Mouse (Mus musculus): ENCODE measurements around the gene Fam198b. TPM values are rescaled to one million over a fixed set of nuclear protein-coding genes. Genes with fewer than 3 reads are reported as not detected.
A peak's percentile ranks its signal among the peaks of the same experiment; 100 is the strongest.

The Fam198b gene
- polyA plus RNA-seq, 1 experiment: 2.5 TPM

DNA sequence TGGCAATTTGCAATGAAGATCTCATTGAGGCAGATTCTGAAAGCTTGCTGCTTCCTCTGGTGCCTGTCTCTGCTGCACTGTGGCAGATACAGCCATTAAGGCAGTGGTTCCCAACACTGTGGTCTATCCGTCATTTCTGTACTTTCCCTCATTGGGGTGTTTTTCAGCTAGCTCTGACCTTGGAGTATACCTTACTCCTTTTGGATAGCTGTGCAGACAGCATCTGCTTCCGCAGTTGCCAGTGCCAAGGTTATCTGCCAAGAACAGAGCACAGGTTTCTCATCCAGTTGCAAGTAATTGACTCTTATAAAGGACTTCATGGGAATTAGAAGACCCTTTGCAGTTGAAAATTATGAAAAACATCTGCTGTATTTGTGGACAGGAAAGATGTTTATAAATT, 85.7 kb downstream of the Fam198b start:
- TF ChIP-seq USF1 (IDR thresholded peaks at IDR 0.05; ENCODE audit: low read depth) (no peak), MYOG (IDR thresholded peaks at IDR 0.05; ENCODE audit: control insufficient read depth, extremely low read depth, insufficient read length) (no peak), MYOD1 (IDR thresholded peaks at IDR 0.05; ENCODE audit: control insufficient read depth, insufficient read length, low read depth) (no peak), CEBPB (IDR thresholded peaks at IDR 0.05; ENCODE audit: low read depth) (no peak), CTCF (IDR thresholded peaks at IDR 0.05; ENCODE audit: control insufficient read depth, insufficient read depth, insufficient read length) (no peak), MAX (IDR thresholded peaks at IDR 0.05) (no peak), FOSL1 (IDR thresholded peaks at IDR 0.05; ENCODE audit: insufficient read depth, low read length, poor library complexity, severe bottlenecking) (no peak)
- Histone ChIP-seq H3K79me2 (ENCODE audit: control insufficient read depth, insufficient read depth) (no peaks in the 10 kb centered on the region), H3K4me3 (ENCODE audit: insufficient read depth, poor library complexity, severe bottlenecking) (no peak overlapping the region), H3K27me3 (ENCODE audit: control insufficient read depth, insufficient read depth, insufficient read length) (no peaks in the 10 kb centered on the region), H3K79me3 (ENCODE audit: low read depth) (no peaks in the 10 kb centered on the region), H3ac (ENCODE audit: control insufficient read depth, insufficient read length, low read depth) (no peak overlapping the region), H3K36me3 (ENCODE audit: control insufficient read depth, insufficient read depth) (no peaks in the 10 kb centered on the region)

GRCm38 (mm10) chr3:79970498-79970897, 86.2 kb downstream of the Fam198b start:
- TF ChIP-seq CTCF (IDR thresholded peaks at IDR 0.05; ENCODE audit: control insufficient read depth, insufficient read depth, insufficient read length) (no peak), USF1 (IDR thresholded peaks at IDR 0.05; ENCODE audit: low read depth) (no peak), MAX (IDR thresholded peaks at IDR 0.05) (no peak), CEBPB (IDR thresholded peaks at IDR 0.05; ENCODE audit: low read depth) (no peak), FOSL1 (IDR thresholded peaks at IDR 0.05; ENCODE audit: insufficient read depth, low read length, poor library complexity, severe bottlenecking) (no peak), MYOG (IDR thresholded peaks at IDR 0.05; ENCODE audit: control insufficient read depth, extremely low read depth, insufficient read length) (no peak), MYOD1 (IDR thresholded peaks at IDR 0.05; ENCODE audit: control insufficient read depth, insufficient read length, low read depth) (no peak)
- no peak overlapping the region for H3ac ChIP-seq (ENCODE audit: control insufficient read depth, insufficient read length, low read depth)

DNA sequence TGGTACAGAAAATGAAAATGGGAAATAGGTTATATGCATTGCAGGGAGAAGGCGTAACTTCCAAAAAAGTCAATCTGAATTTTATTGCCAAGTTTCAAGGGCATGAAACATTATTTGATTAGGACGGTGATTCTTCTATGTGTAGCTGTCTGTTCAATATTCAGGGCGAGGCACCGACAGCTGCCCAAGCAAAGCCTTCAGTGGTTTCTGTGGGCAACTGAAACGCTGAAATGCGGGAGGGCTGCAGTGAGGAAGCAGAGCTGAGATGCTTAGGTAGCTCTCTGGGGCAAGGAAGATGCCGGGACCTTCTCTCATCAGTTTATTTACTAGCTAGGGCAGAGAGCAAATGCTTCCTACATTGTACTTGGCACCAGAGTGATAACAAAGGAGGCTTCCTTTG, 87.2 kb downstream of the Fam198b start:
- no peak for TF ChIP-seq CTCF (IDR thresholded peaks at IDR 0.05; ENCODE audit: control insufficient read depth, insufficient read depth, insufficient read length)
- no peak for TF ChIP-seq FOSL1 (IDR thresholded peaks at IDR 0.05; ENCODE audit: insufficient read depth, low read length, poor library complexity, severe bottlenecking)
- no peak for TF ChIP-seq USF1 (IDR thresholded peaks at IDR 0.05; ENCODE audit: low read depth)
- TF ChIP-seq MYOG (IDR thresholded peaks at IDR 0.05; ENCODE audit: control insufficient read depth, extremely low read depth, insufficient read length): no peak
- no peak for TF ChIP-seq MAX (IDR thresholded peaks at IDR 0.05)
- no peak for TF ChIP-seq CEBPB (IDR thresholded peaks at IDR 0.05; ENCODE audit: low read depth)
- no peak for TF ChIP-seq MYOD1 (IDR thresholded peaks at IDR 0.05; ENCODE audit: control insufficient read depth, insufficient read length, low read depth)
- no peaks in the 10 kb centered on the region for H3K36me3 ChIP-seq (ENCODE audit: control insufficient read depth, insufficient read depth)
- H3K79me2 ChIP-seq (ENCODE audit: control insufficient read depth, insufficient read depth): no peaks in the 10 kb centered on the region
- no peaks in the 10 kb centered on the region for H3K27me3 ChIP-seq (ENCODE audit: control insufficient read depth, insufficient read depth, insufficient read length)
- no peak overlapping the region for H3K4me3 ChIP-seq (ENCODE audit: insufficient read depth, poor library complexity, severe bottlenecking)
- H3K79me3 ChIP-seq (ENCODE audit: low read depth): no peaks in the 10 kb centered on the region
- no peak overlapping the region for H3ac ChIP-seq (ENCODE audit: control insufficient read depth, insufficient read length, low read depth)

More at GRCm38 (mm10) chr3:79970498-79970897, 86.2 kb downstream of the Fam198b start:
- no peaks in the 10 kb centered on the region for H3K79me2 ChIP-seq (ENCODE audit: control insufficient read depth, insufficient read depth)
- H3K79me3 ChIP-seq (ENCODE audit: low read depth): no peaks in the 10 kb centered on the region
- H3K27me3 ChIP-seq (ENCODE audit: control insufficient read depth, insufficient read depth, insufficient read length): no peaks in the 10 kb centered on the region
- H3K36me3 ChIP-seq (ENCODE audit: control insufficient read depth, insufficient read depth): no peaks in the 10 kb centered on the region
- H3K4me3 ChIP-seq (ENCODE audit: insufficient read depth, poor library complexity, severe bottlenecking): no peak overlapping the region

- H3K27me3 ChIP-seq (ENCODE audit: control insufficient read depth, insufficient read depth, insufficient read length): no peaks in the 10 kb centered on the region
- H3K36me3 ChIP-seq (ENCODE audit: control insufficient read depth, insufficient read depth): no peaks in the 10 kb centered on the region
- TF ChIP-seq USF1 (IDR thresholded peaks at IDR 0.05; ENCODE audit: low read depth) (no peak), MYOD1 (IDR thresholded peaks at IDR 0.05; ENCODE audit: control insufficient read depth, insufficient read length, low read depth) (no peak), CTCF (IDR thresholded peaks at IDR 0.05; ENCODE audit: control insufficient read depth, insufficient read depth, insufficient read length) (no peak), MAX (IDR thresholded peaks at IDR 0.05) (no peak), FOSL1 (IDR thresholded peaks at IDR 0.05; ENCODE audit: insufficient read depth, low read length, poor library complexity, severe bottlenecking) (no peak), MYOG (IDR thresholded peaks at IDR 0.05; ENCODE audit: control insufficient read depth, extremely low read depth, insufficient read length) (no peak), CEBPB (IDR thresholded peaks at IDR 0.05; ENCODE audit: low read depth) (no peak)
Observed at GRCm38 (mm10) chr3:79976786-79977185, 92.5 kb downstream of the Fam198b start.

GRCm38 (mm10) chr3:79977656-79978450, 93.5 kb downstream of the Fam198b start:
- H3ac ChIP-seq (ENCODE audit: control insufficient read depth, insufficient read length, low read depth): no peak overlapping the region
- H3K79me2 ChIP-seq (ENCODE audit: control insufficient read depth, insufficient read depth): no peaks in the 10 kb centered on the region
- H3K4me3 ChIP-seq (ENCODE audit: insufficient read depth, poor library complexity, severe bottlenecking): no peak overlapping the region
- no peaks in the 10 kb centered on the region for H3K27me3 ChIP-seq (ENCODE audit: control insufficient read depth, insufficient read depth, insufficient read length)
- no peaks in the 10 kb centered on the region for H3K36me3 ChIP-seq (ENCODE audit: control insufficient read depth, insufficient read depth)
- peak; percentile 17 for TF ChIP-seq CEBPB (IDR thresholded peaks at IDR 0.05; ENCODE audit: low read depth)
- TF ChIP-seq MAX (IDR thresholded peaks at IDR 0.05): no peak
- no peaks in the 10 kb centered on the region for H3K79me3 ChIP-seq (ENCODE audit: low read depth)

More at GRCm38 (mm10) chr3:79976786-79977185, 92.5 kb downstream of the Fam198b start:
- H3K79me3 ChIP-seq (ENCODE audit: low read depth): no peaks in the 10 kb centered on the region
- H3K79me2 ChIP-seq (ENCODE audit: control insufficient read depth, insufficient read depth): no peaks in the 10 kb centered on the region
- H3K4me3 ChIP-seq (ENCODE audit: insufficient read depth, poor library complexity, severe bottlenecking): no peak overlapping the region
- H3ac ChIP-seq (ENCODE audit: control insufficient read depth, insufficient read length, low read depth): no peak overlapping the region
